Mouse (Mus musculus) kidney, adult 18-20 months (tissue): ENCODE data around the gene Cela3b.
A peak's percentile ranks its signal among the peaks of the same experiment; 100 is the strongest.
"Not testable (repeated sequence)": the region's sequence is repeated elsewhere in the genome, so short reads cannot be mapped to it uniquely, and the experiment has no call there.

ENCODE experiments used
- DNase-seq: peaks from one replicate; pipeline ENCODE4 v3.0.0; 2021

Gene Cela3b

GRCm38 (mm10) chr4:137412185-137412709, 18.1 kb downstream of the Cela3b start:
- not testable (repeated sequence) for DNase-seq

GRCm38 (mm10) chr4:137409691-137410090, 20.6 kb downstream of the Cela3b start, which contains the start of gene Cela3a:
Cela3a (minus strand) TSS chr4:137409791.
- DNase-seq = no peak

- DNase-seq = no peak
These were observed 24.8 kb downstream of the Cela3b start for GRCm38 (mm10) chr4:137405571-137405970.

GRCm38 (mm10) chr4:137396641-137397525, 33.5 kb downstream of the Cela3b start:
- DNase-seq = no peak

GRCm38 (mm10) chr4:137393378-137394135, 36.8 kb downstream of the Cela3b start:
- peak; percentile 16 for DNase-seq

GRCm38 (mm10) chr4:137392874-137393273, 37.5 kb downstream of the Cela3b start:
- no peak for DNase-seq

- no peak for DNase-seq
These were observed 39.1 kb downstream of the Cela3b start for GRCm38 (mm10) chr4:137391287-137391686.

- DNase-seq = no peak
These were observed 40.1 kb downstream of the Cela3b start for GRCm38 (mm10) chr4:137390196-137390595.

GRCm38 (mm10) chr4:137388983-137389382, 41.4 kb downstream of the Cela3b start:
- DNase-seq = peak; percentile 48

- peak; percentile 93 for DNase-seq
These were observed 42.1 kb downstream of the Cela3b start for GRCm38 (mm10) chr4:137388059-137388794.

- no peak for DNase-seq
These were observed 42.8 kb downstream of the Cela3b start for GRCm38 (mm10) chr4:137387482-137388058.

- peak; percentile 11 for DNase-seq
These were observed 49.4 kb downstream of the Cela3b start for GRCm38 (mm10) chr4:137380702-137381605.

GRCm38 (mm10) chr4:137379713-137380255, 50.6 kb downstream of the Cela3b start:
- no peak for DNase-seq

GRCm38 (mm10) chr4:137379085-137379484, 51.3 kb downstream of the Cela3b start:
- no peak for DNase-seq

- no peak for DNase-seq
These were observed 52.6 kb downstream of the Cela3b start for GRCm38 (mm10) chr4:137377526-137378304.

- DNase-seq = no peak
These were observed 53.6 kb downstream of the Cela3b start for GRCm38 (mm10) chr4:137376778-137377177.

- peak; percentile 6 for DNase-seq
These were observed 54.7 kb downstream of the Cela3b start for GRCm38 (mm10) chr4:137375314-137376278.

- no peak for DNase-seq
These were observed 56.6 kb downstream of the Cela3b start for GRCm38 (mm10) chr4:137373711-137374110.
